Mouse (Mus musculus) embryo, embryonic 10 days (tissue): ENCODE data around the gene Tph2.

Experiments
- DNase-seq: peaks from one replicate; pipeline ENCODE4 v3.0.0-alpha.2; 2015; ENCODE audit warnings: low spot score

The Tph2 gene

GRCm38 (mm10) chr10:115137016-115137415 lies 47.8 kb downstream of the Tph2 start:
- no peak for DNase-seq

GRCm38 (mm10) chr10:115127907-115128306 lies 56.9 kb downstream of the Tph2 start:
- no peak for DNase-seq

GRCm38 (mm10) chr10:115125550-115125949 lies 59.3 kb downstream of the Tph2 start:
- DNase-seq, result no peak

GRCm38 (mm10) chr10:115125027-115125426 lies 59.8 kb downstream of the Tph2 start:
- DNase-seq, result no peak

- DNase-seq, result no peak
Observed at GRCm38 (mm10) chr10:115107666-115108540, 76.9 kb downstream of the Tph2 start.

- DNase-seq, result no peak
Observed at GRCm38 (mm10) chr10:115104175-115104574, 80.6 kb downstream of the Tph2 start.

- no peak for DNase-seq
Observed at GRCm38 (mm10) chr10:115099890-115100580, 84.8 kb downstream of the Tph2 start.

GRCm38 (mm10) chr10:115097163-115097562 lies 87.7 kb downstream of the Tph2 start:
- peak; percentile 78 for DNase-seq

GRCm38 (mm10) chr10:115096191-115096590 lies 88.6 kb downstream of the Tph2 start:
- no peak for DNase-seq

GRCm38 (mm10) chr10:115078232-115078631 lies 106.6 kb downstream of the Tph2 start:
- no peak for DNase-seq

GRCm38 (mm10) chr10:115069123-115069911 lies 115.5 kb downstream of the Tph2 start:
- DNase-seq, result no peak

GRCm38 (mm10) chr10:115063936-115064335 lies 120.9 kb downstream of the Tph2 start:
- no peak for DNase-seq

- DNase-seq, result no peak
Observed at GRCm38 (mm10) chr10:115061498-115061897, 123.3 kb downstream of the Tph2 start.

GRCm38 (mm10) chr10:115060759-115061158 lies 124.1 kb downstream of the Tph2 start:
- DNase-seq, result no peak

GRCm38 (mm10) chr10:115051602-115052001 lies 133.2 kb downstream of the Tph2 start:
- no peak for DNase-seq

- DNase-seq, result no peak
Observed at GRCm38 (mm10) chr10:115050674-115051073, 134.1 kb downstream of the Tph2 start.

- no peak for DNase-seq
Observed at GRCm38 (mm10) chr10:115050178-115050577, 134.6 kb downstream of the Tph2 start.

GRCm38 (mm10) chr10:115048565-115048964 lies 136.3 kb downstream of the Tph2 start:
- no peak for DNase-seq

- DNase-seq, result no peak
Observed at GRCm38 (mm10) chr10:115035748-115036147, 149.1 kb downstream of the Tph2 start.
